In the genomic region with DNA sequence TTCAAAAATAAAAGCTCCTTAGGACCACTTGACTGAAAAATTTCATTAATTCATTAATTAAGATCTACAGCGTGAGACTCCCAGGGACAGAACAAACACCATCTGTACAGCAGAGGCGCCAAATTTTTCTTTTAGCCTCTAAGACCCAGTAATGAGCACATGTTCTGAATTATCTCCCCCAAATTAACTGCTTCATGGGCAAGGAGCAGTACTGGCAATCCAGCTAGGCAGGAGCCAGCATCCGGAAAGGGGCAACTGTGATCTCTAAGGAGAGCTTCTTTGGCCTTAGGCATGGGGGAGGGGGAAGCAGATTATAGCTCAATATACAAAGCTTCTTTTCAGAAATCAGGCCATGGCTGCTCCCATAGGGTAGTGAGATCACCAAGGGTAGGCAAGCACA, we compare ENCODE assay signal across 9 mouse cellular contexts.
DNase-seq lines count a peak whose midpoint lies in the region.
"Had no signal": no experiment of that assay in that cellular context is flagged by ENCODE, and none has a peak within 500 bp of the region (broad histone marks: within the 10 kb centered on the region; RNA-seq: fewer than 3 reads in every experiment).

No protein-coding gene starts in this region.

- H3K36me3 ChIP-seq in forebrain, embryonic 10.5 days (replicated peaks): no peaks in the 10 kb centered on the region

- no peaks in the 10 kb centered on the region for H3K9me3 ChIP-seq in forebrain, embryonic 10.5 days

- WGBS in forebrain, embryonic 10.5 days: 27% methylated on average over 3 of the region's 3 CpGs

- H3K27me3 ChIP-seq in forebrain, embryonic 10.5 days (ENCODE audit: poor library complexity, severe bottlenecking): no peaks in the 10 kb centered on the region

- H3K4me3 ChIP-seq in forebrain, embryonic 10.5 days: no peak overlapping the region
- H3K4me3 ChIP-seq: erythroblast, embryonic 14.5 days had no signal

- peak overlapping the region; percentile 86 for H3K27ac ChIP-seq in forebrain, embryonic 10.5 days

- peaks cover 49% of the 10 kb centered on the region for H3K4me1 ChIP-seq in forebrain, embryonic 10.5 days

- DNase-seq in layer of hippocampus, adult 18-20 months (ENCODE audit: low spot score in 2 of 2): peak; percentile 16 to 43
- DNase-seq in layer of hippocampus, postnatal 25 days (ENCODE audit: extremely low spot score in 1 of 2, low spot score in 1 of 2): no peak
- DNase-seq in forebrain, embryonic 10.5 days (ENCODE audit: extremely low spot score, low spot score): peak; percentile 65
- DNase-seq in layer of hippocampus, adult 8-10 months (ENCODE audit: low spot score in 2 of 2): peak; percentile 30 to 32
- DNase-seq in retina, postnatal 1 day: peak; percentile 86
- DNase-seq in thymus, postnatal 10 days (ENCODE audit: low spot score in 2 of 2): no peak
- no peak for DNase-seq in adrenal gland, adult 8-10 months
- no peak for DNase-seq in urinary bladder, postnatal 4 days (ENCODE audit: low spot score in 2 of 2)

Comparison
In these comparisons a context has a peak if more than half of its experiments do, and no peak if none do; other contexts are left out.
1. DNase-seq: peak in layer of hippocampus, adult 18-20 months (2 of 2), forebrain, embryonic 10.5 days (single experiment), layer of hippocampus, adult 8-10 months (2 of 2) and retina, postnatal 1 day (single experiment); none in layer of hippocampus, postnatal 25 days (0 of 2), thymus, postnatal 10 days (0 of 2), adrenal gland, adult 8-10 months (single experiment) and urinary bladder, postnatal 4 days (0 of 2).